Mouse (Mus musculus) lung, adult 18-20 months (tissue): ENCODE results near the gene Hacd3.

ENCODE experiments used
- DNase-seq, 2 experiments: peaks; one replicate each; pipeline ENCODE4 v3.0.0; 2022; ENCODE audit warnings: mixed read lengths in 2 of 2

Gene Hacd3

DNA sequence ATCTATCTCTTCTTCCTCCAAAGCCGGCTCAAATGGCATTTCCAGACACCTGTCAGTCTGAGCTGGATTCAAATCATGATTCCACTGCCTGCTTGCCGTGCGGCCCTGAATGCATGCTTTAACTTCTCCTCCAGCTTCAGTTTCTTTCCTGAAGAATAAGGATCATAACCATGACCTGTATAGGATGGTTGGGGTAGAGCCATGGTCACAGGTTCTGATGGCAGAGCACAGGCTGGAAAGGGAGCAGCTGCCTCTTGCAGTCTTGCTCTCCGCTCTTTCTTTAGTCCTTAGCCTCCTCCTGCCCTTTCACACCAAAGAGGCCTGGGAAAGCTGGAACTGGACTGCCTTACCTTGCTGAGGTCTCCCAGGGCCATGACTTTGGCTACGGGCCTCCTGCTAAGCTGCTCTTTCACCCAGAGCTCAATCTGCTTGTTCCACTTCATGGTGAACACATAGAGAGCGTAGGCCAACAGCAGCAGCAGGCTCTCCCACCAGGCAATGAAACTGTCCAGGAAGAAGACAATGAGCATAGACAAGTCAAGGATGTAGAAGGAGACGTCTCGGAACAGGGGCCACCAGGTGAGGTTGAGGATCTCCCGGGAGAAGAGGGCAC, 73.9 kb downstream of the Hacd3 start:
- no peak for DNase-seq

GRCm38 (mm10) chr9:64943997-64944396, 77.5 kb downstream of the Hacd3 start:
- DNase-seq: no peak

DNA sequence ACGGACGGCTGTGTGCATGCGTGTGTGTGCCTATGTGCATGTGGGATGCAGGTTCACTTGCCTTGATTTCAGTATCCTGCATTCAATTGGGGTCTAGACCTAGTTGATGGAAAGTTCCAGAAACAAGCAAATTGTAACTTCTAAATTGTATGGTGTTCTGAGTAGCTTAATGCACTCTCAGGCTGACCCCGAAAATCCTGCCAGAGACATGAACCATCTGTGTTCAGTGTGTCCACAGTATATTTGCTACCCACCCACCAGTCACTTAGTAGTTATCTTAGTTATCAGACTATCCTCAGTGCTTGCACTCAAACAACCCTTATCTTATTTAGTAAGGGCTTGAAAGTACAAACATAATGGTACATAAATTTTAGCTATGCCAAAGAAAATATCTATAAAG, 79.8 kb downstream of the Hacd3 start:
- DNase-seq: no peak

DNA sequence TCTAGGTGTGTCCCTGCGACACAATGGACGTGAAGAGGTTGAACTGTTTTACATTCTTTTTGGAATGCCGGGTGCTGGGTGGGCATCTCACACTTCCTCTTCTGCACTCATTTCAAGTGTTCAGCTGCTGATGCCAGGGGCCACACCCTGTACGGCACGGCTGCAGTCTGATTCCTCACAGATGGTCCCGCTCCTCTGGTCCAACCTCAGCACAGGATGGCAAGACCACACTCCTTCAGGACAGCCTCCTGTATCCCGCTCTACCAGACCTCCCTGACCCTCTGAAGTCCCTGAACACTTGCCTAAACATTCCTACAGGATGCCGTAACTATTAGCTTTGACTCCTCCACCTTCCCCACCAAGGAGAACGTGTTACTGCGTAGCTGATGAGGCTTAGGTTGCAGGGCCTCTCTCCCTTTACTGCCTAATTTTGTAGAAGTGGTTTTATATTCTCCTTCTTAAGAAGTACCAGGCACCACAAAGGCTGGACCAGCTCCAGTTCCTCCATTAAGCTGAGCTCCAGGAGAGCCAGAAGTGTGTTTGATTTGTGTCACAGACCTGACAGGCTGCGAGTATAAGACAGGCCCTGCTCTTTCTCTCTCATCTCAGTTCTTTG, 80.7 kb downstream of the Hacd3 start:
- no peak for DNase-seq

- no peak for DNase-seq
Observed at GRCm38 (mm10) chr9:64939790-64940189, 81.7 kb downstream of the Hacd3 start.

- no peak for DNase-seq
Observed at GRCm38 (mm10) chr9:64939281-64939680, 82.2 kb downstream of the Hacd3 start.

GRCm38 (mm10) chr9:64938535-64938934, 83.0 kb downstream of the Hacd3 start:
- no peak for DNase-seq

GRCm38 (mm10) chr9:64937491-64937890, 84.0 kb downstream of the Hacd3 start:
- no peak for DNase-seq
